Mouse (Mus musculus) adrenal gland, postnatal 36 days (tissue): ENCODE results near the gene Slco1a6. TPM values are rescaled to one million over a fixed set of nuclear protein-coding genes. Genes with fewer than 3 reads are reported as not detected.
A peak's percentile ranks its signal among the peaks of the same experiment; 100 is the strongest.
"Not testable (repeated sequence)": the region's sequence is repeated elsewhere in the genome, so short reads cannot be mapped to it uniquely, and the experiment has no call there.

Experiments used
- DNase-seq, 2 experiments: peaks; one replicate each; pipeline ENCODE4 v3.0.0; 2021; ENCODE audit warnings: mixed read lengths in 1 of 2
- long read RNA-seq, 2 experiments: library from polyadenylated mRNA; stranded (forward); transcript quantifications; one replicate each; pipeline ENCODE4 v2.0.0; 2021; ENCODE audit warnings: borderline sequencing depth in 2 of 2
- total RNA-seq, 2 experiments: library from RNA; stranded (reverse); gene quantifications; 2 replicates each; pipeline ENCODE4 v1.2.3; 2021

The Slco1a6 gene
- under 1 TPM in 1 of 2 experiments, not detected in 1; 0.72 TPM for total RNA-seq
- long read RNA-seq, experiment 1: 0 reads
- long read RNA-seq, experiment 2: 0 reads

DNA sequence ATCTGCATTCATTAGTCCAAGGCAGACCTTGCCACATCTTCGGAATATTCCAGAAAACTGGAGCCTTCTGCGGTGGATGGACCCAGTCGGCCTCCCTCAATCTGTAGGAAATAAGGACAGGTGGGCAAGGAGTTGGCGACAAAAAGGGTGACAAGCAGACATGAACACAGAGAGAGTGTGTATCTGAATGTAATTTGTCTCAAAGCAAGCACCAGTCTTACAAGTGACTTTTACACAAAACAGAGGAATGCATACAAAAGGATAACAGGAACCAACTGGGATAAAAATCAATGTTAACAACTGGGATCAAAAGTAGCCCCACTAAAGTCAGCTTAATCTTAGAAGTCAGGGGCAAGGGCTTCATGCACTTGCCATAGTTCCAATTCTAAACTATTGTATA is at the start of gene Slco1a6:
Slco1a6 (minus strand) TSS at position 101 of the 400 bp plus-strand sequence.
- DNase-seq: no peak

DNA sequence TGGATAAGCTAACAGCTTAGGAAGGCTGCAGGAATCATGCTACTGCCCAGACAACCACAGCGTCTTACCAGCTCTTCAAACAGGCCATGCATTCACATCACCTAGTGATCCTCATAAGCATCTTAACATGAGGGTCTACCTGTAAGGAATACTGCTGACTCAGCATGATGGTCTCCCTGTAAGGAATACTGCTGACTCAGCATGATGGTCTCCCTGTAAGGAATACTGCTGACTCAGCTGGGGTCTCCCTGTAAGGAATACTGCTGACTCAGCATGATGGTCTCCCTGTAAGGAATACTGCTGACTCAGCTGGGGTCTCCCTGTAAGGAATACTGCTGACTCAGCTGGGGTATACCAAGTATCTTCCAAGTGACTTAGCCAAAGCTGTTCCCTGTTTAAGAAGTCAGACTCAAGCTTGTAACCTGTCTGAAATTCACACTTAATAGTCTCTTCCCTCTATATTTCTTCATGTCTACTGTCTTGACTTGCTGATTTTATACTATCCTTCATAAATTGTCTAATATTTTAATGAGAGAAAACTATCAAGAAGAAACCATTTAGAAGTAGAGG is 42.5 kb upstream of the Slco1a6 start:
- DNase-seq: not testable (repeated sequence)

DNA sequence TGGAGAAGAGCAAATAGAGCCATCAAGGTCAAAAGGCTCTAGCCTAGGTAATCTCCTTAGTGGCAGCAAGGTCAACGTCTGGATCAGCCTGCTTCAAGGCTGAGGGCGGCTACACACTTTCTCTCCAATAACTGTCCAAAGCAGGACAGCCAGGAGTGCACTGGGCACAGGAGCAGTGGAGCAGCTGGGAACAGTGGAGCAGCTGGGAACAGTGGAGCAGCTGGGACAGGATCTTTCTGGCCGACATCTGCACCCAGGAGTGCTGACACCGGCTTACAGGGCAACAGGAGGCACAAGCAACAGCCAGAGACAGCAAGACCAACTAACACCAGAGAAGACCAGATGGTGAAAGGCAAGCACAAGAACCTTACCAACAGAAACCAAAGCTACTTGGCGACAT is 36.7 kb upstream of the Slco1a6 start:
- DNase-seq: no peak

- DNase-seq: no peak
Observed at GRCm38 (mm10) chr6:142239468-142239867, 31.1 kb upstream of the Slco1a6 start.

- DNase-seq: no peak
Observed at GRCm38 (mm10) chr6:142220138-142220537, 11.8 kb upstream of the Slco1a6 start.

GRCm38 (mm10) chr6:142211821-142212220 is 3.5 kb upstream of the Slco1a6 start:
- no peak for DNase-seq

DNA sequence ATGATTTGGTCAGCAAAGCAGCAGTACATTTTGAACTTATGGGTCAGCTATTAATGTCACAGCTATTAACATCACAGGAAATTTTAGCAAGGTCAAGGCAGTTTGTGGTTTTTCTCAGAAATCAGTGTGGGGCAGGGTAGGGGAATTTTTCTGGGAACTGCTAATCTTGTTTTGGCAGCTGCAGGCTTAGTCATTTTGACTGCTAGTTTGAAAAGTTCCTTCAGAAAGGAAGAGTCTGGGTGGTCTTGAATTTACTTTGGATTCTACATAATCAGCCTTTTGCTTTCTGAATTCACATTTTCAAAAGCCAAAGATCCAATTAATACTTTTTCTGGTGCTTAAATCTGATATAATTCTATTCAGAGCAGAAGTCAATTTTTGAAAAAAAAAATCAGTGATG is 1.4 kb upstream of the Slco1a6 start:
- DNase-seq: no peak

GRCm38 (mm10) chr6:142200524-142200923 is 7.8 kb downstream of the Slco1a6 start:
- DNase-seq: no peak

GRCm38 (mm10) chr6:142194245-142194644 is 14.1 kb downstream of the Slco1a6 start:
- no peak for DNase-seq

DNA sequence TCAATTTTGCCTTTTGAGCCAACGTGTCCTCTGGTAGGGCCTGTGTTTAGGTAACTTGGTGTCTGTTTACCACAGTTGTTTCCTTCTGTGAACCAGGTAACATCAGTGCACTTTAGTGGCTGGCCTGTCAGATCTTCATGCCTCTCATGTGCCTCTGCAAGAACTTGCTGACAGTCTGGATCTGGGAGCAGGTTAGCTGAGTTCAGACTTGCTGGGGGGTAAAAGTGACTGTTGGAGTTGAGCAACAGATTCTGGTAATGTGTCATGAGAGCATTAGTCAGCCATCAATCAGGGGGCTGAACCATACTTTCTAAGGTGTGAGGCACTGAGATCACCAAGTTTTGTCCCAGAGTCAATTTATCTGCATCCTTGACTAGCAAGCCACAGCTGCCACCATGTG is 16.4 kb downstream of the Slco1a6 start:
- no peak for DNase-seq

- no peak for DNase-seq
Observed at GRCm38 (mm10) chr6:142187426-142187825, 20.9 kb downstream of the Slco1a6 start.

- no peak for DNase-seq
Observed at GRCm38 (mm10) chr6:142185868-142186415, 22.4 kb downstream of the Slco1a6 start.

- no peak for DNase-seq
Observed at GRCm38 (mm10) chr6:142163406-142163805, 44.9 kb downstream of the Slco1a6 start.

DNA sequence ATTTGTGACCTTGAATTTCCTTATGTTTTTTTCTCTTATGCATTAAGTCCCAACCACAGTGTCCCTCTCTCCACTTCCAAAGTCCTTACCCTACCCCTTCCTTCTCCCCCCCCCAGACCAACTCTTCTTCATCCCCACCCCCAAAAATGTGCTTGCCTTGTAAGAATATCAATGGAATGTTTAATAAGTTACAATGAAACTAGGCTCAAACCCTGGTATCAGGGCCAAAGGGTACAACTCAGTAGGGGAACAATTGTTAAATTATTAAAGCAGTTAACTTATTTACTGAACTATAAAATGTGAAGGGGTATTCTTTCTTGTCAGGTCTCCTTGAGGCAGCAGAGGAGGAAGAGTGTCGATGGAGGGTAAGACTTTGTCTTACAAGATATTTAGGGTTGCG is 47.1 kb downstream of the Slco1a6 start:
- DNase-seq: no peak

GRCm38 (mm10) chr6:142154081-142154480 is 54.2 kb downstream of the Slco1a6 start:
- DNase-seq: not testable (repeated sequence)

GRCm38 (mm10) chr6:142148371-142148770 is 60.0 kb downstream of the Slco1a6 start:
- no peak for DNase-seq

DNA sequence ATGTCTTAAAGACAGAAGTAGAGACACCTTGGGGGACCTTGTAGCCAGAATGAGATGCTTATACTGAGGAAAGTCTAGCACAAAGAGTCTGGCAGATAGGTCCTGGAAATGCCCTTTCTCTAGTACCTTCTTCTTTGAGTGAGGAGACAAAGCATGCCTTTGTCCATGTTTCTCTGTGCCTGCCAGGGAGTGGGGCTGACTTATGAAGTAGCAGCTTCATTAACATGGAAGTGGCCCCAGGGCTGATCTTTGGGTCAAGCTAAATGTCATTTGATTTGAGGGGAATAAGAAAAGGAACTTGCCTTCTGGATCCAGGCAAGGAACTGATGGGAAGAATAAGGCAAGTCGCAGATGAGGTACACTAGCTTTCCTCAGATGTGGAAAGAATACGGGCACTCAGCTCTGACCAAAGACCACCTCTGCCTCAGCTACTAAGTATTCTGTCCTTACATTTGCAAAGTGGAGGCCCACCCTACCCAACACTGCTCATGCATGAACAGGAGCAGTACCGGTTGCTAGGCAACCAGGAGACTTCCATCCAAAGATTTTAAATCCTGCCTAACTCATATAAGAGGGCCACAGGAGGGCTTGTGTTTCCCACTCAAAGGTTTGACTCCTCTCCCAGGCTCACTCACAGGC is 96.5 kb downstream of the Slco1a6 start:
- no peak for DNase-seq

DNA sequence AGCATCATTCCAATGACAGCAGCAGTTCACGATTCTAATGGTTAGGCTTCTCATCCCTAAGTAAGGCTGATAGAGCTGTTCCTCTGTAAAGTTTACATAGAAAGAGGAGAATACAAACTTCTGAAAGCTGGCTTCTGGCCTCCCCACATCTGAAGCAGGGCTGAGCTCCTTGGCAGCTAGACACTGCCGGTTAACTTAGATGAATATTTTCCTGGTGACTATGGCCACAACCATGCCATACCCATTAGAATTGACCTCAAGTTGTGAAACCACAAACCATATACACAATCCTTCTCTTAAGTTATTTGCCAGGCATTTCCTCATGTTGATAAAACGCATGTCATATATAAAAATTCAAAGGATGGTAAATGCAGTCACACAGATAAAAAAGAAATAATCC is 117.2 kb downstream of the Slco1a6 start:
- no peak for DNase-seq

DNA sequence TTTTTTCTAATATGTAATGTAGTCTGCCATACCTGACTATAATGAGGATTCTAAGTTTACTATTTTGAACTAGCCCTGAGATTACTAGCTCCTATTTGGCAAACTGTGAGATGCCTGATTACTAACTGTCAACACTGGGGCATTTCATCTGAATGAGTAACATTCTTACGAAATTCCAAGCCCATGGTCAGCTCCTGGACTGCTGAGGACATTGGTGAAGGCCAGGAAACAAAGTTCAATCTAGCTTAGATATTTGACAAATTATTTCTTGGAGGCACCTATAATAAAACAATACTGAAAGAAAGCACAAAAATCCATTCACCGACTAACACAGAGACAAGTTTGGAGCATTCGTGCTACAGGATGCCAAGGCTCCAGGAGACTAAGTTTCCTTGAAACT is 150.0 kb downstream of the Slco1a6 start:
- peak in 1 of 2 experiments; percentile 4 for DNase-seq

- no peak for DNase-seq
Observed at GRCm38 (mm10) chr6:142047689-142048088, 160.6 kb downstream of the Slco1a6 start.

- DNase-seq: no peak
Observed at GRCm38 (mm10) chr6:142045746-142046145, 162.6 kb downstream of the Slco1a6 start.

- no peak for DNase-seq
Observed at GRCm38 (mm10) chr6:142041896-142042295, 166.4 kb downstream of the Slco1a6 start.

DNA sequence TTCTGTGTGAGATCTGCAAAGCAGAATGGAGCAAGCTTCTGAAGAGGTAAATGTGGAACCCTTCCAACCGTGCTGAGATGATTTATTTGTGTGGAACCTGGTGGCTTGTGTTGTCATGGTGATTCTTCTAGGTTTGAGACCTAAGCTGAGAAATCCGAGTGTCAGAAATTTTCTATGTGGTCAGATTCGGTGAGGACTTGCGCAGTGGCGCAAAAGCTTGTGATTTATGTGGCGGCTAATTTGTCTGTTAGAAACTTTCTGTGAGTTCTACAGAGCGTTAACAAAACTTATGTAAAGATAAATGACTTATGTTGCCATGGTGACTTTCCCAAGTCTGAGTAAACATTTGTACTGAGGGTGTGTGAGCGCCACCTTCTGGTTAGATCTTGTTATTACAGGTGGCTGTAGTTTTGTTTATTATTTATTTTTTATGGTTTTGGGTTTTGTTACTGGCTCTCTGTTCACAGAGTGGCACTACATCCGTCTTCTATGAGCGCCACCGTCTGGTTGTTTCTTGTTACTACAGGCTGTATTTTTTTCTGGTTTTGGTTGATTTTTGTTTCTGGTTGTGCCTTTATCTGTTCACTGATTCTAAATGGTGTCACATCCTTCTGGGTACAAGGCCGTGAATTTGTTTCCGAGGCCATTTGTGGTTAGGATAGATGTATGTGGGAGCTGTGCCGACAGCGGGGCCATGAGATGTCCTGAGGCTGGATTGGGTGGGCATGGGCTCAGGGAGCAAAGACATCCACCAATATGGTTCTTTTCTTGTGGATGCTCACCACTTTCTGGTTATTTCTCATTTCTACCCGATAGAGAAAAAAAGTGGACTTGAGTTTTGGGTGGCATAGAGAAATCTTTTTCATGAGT is 167.8 kb downstream of the Slco1a6 start:
- DNase-seq: peak; percentile 2 to 14
